Mouse (Mus musculus): ENCODE measurements around the gene Rhbdf2. TPM values are rescaled to one million over a fixed set of nuclear protein-coding genes. Genes with fewer than 3 reads are reported as not detected.

Rhbdf2 gene
- polyA plus RNA-seq, 1 experiment from 2014 or later, result 0.77 TPM

GRCm38 (mm10) chr11:116657311-116658223 is 30.7 kb upstream of the Rhbdf2 start:
- Histone ChIP-seq H3K9ac (replicated peaks) (peak overlapping the region; percentile 61), H3K4me2 (replicated peaks) (peak overlapping the region; percentile 53), H3K9me3 (no peaks in the 10 kb centered on the region), H3K4me3 (replicated peaks) (peak overlapping the region; percentile 28), H3K27me3 (peaks cover 32% of the 10 kb centered on the region), H3K27ac (peak overlapping the region; percentile 84), H3K36me3 (no peaks in the 10 kb centered on the region), H3K4me1 (replicated peaks) (peaks cover 71% of the 10 kb centered on the region)
- 11% methylated on average over 22 of the region's 22 CpGs for WGBS
- peak; percentile 79 for ATAC-seq

DNA sequence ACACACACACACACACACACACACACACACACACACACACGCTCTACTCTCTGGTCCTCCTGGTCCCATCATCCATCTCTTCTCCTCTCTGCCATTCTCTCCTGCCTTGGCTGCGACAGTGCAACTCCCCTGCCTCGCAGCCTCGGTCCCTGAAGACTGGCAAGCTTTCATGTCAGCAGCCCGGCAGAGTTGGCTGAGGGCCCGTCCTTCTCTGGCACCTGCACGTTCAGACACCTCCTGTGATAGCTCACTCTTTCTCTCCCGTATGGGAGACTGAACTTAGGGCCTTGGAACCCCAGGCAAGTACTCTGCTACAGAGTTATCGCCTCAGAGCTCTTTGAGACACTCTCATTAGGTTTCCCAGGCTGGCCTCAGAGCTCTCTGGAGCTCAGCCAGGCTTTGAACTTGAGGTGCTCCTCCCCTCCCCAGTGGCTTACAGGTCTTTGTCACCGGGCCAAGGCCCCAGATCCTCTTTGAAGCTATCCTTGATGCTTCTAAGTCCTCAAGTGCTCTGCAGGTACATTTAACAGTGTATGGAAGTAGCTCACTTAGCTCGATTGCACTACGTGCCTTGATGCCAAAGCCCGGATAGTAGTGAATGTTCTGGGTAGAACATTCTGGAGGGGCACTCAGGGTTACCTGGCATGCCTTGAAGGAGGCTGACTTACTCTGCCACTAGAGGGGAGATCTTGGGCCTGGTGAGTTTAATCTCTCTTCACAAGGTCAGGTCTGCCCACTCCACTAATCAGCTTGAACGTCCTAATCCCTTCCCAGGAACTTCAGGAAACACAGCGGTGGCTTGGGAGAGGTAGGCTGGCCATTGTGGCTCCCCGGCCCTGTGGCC is 29.8 kb upstream of the Rhbdf2 start:
- Histone ChIP-seq H3K36me3 (no peaks in the 10 kb centered on the region), H3K4me2 (replicated peaks) (peak overlapping the region; percentile 53), H3K4me3 (replicated peaks) (no peak overlapping the region), H3K9ac (replicated peaks) (no peak overlapping the region), H3K27ac (peak overlapping the region; percentile 1; the same call in 1 of the 2 replicates), H3K9me3 (no peaks in the 10 kb centered on the region), H3K27me3 (peaks cover 42% of the 10 kb centered on the region), H3K4me1 (replicated peaks) (peaks cover 64% of the 10 kb centered on the region)
- no peak for ATAC-seq
- 68% methylated on average over 16 of the region's 16 CpGs for WGBS

DNA sequence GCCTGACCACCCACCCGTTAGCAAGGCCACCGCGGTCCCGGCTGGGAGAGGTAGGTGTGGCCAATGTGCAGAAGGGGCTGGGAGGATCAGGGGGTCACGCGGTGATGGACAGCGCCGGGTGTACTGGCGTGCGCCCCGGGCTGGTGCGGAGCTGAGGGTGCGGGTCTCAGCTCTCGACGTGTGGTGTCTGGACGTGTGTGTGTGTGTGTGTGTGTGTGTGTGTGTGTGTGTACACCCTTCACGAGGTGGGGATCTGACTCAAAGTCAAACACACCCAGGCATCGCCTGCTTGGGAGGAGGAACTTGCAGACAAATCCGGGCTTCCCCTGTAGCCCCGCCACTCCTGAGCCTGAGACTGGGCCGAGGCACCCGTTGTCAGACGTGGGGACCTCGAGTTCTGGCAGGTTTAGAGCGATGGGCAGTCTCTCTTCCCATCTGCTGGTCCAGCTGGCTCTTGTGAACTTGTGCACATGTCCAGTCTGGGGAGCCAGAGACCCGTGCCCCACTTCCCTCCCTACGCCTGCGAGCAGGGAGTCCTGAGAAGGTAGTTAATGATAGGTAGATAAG is 27.5 kb upstream of the Rhbdf2 start, which contains the start of gene Cygb:
TSS of gene Cygb (minus strand) at position 59 of the 567 bp plus-strand sequence.
- no peaks in the 10 kb centered on the region for H3K36me3 ChIP-seq
- H3K9ac ChIP-seq (replicated peaks), result peak within 1 kb of the TSS; percentile 76
- peak; percentile 29 for ATAC-seq
- peak within 1 kb of the TSS; percentile 91 for H3K4me2 ChIP-seq (replicated peaks)
- no peaks in the 10 kb centered on the region for H3K9me3 ChIP-seq
- H3K4me3 ChIP-seq (replicated peaks), result peak within 1 kb of the TSS; percentile 55
- no peak within 1 kb of the TSS; the same call in 1 of the 2 replicates for H3K27ac ChIP-seq
- 8% methylated on average over 28 of the region's 28 CpGs for WGBS
- H3K27me3 ChIP-seq, result peaks cover 55% of the 10 kb centered on the region
- H3K4me1 ChIP-seq (replicated peaks), result peaks cover 47% of the 10 kb centered on the region

GRCm38 (mm10) chr11:116653709-116654221 is 26.9 kb upstream of the Rhbdf2 start:
- H3K4me3 ChIP-seq (replicated peaks), result peak overlapping the region; percentile 55
- H3K4me2 ChIP-seq (replicated peaks), result peak overlapping the region; percentile 91
- no peaks in the 10 kb centered on the region for H3K36me3 ChIP-seq
- ATAC-seq, result 0 out of 2 replicates have a peak, but pooled peaks have one; percentile 25
- H3K4me1 ChIP-seq (replicated peaks), result peaks cover 47% of the 10 kb centered on the region
- no peak overlapping the region; the same call in 1 of the 2 replicates for H3K27ac ChIP-seq
- under 1% methylated on average over 46 of the region's 47 CpGs for WGBS
- no peaks in the 10 kb centered on the region for H3K9me3 ChIP-seq
- H3K27me3 ChIP-seq, result peaks cover 58% of the 10 kb centered on the region
- H3K9ac ChIP-seq (replicated peaks), result peak overlapping the region; percentile 76

GRCm38 (mm10) chr11:116653234-116653633 is 26.4 kb upstream of the Rhbdf2 start, which contains the start of gene Prcd:
Gene Prcd, plus strand, starts transcription at chr11:116653534.
- Histone ChIP-seq H3K9ac (replicated peaks) (peak within 1 kb of the TSS; percentile 76), H3K27me3 (peaks cover 63% of the 10 kb centered on the region), H3K4me3 (replicated peaks) (peak within 1 kb of the TSS; percentile 55), H3K4me1 (replicated peaks) (peaks cover 45% of the 10 kb centered on the region), H3K9me3 (no peaks in the 10 kb centered on the region), H3K27ac (no peak within 1 kb of the TSS; the same call in 1 of the 2 replicates), H3K4me2 (replicated peaks) (peak within 1 kb of the TSS; percentile 91), H3K36me3 (no peaks in the 10 kb centered on the region)
- 3% methylated on average over 9 of the region's 10 CpGs for WGBS
- no peak for ATAC-seq

DNA sequence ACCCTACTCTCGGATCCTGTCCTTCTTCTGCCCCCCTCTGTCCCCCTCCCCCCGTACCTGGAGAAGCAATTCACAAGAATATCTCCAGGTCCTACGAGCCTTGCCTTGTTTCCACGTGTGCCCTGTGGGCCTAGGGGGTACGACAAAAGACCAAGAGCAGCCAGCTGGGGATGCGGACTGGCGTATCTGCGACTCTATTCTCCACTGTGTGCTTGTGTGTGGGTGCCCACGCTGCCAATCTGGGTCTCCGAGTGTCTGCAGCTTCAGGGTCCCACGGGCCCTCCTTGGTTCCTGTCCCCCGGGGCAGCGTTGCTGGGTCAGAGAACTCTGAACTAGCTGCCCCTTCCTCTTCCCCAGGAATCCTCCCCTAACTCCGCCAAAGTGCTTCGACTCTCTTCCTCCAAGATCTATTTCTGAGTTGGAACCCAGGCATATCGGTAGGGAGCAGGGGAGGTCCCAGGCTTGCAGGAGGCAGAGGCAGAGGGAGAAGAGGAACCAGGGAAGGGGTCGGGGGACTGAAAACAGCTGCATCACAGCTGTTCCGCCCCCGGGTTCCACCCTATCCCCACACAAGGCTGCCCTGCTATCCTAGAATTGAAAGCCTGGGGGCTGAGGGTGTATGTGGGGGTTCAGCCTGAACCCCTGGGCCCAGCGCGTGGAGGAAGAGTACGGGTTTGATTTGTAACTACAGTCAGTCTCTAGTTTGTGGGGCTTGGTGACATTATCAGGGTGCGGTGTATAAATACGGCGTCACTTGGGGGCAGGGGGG is 25.7 kb upstream of the Rhbdf2 start:
- no peak for ATAC-seq
- Histone ChIP-seq H3K4me2 (replicated peaks) (peak overlapping the region; percentile 91), H3K36me3 (no peaks in the 10 kb centered on the region), H3K27ac (no peak overlapping the region), H3K9ac (replicated peaks) (no peak overlapping the region), H3K4me3 (replicated peaks) (peak overlapping the region; percentile 55), H3K4me1 (replicated peaks) (peaks cover 38% of the 10 kb centered on the region), H3K9me3 (no peaks in the 10 kb centered on the region), H3K27me3 (peaks cover 65% of the 10 kb centered on the region)
- WGBS, result 61% methylated on average over 25 of the region's 25 CpGs

- H3K9ac ChIP-seq (replicated peaks), result no peak overlapping the region
- WGBS, result 89% methylated on average over 8 of the region's 8 CpGs
- no peak overlapping the region for H3K27ac ChIP-seq
- no peak overlapping the region for H3K4me2 ChIP-seq (replicated peaks)
- H3K4me1 ChIP-seq (replicated peaks), result peaks cover 27% of the 10 kb centered on the region
- no peaks in the 10 kb centered on the region for H3K9me3 ChIP-seq
- no peaks in the 10 kb centered on the region for H3K36me3 ChIP-seq
- H3K4me3 ChIP-seq (replicated peaks), result no peak overlapping the region
- ATAC-seq, result no peak
- peaks cover 61% of the 10 kb centered on the region for H3K27me3 ChIP-seq
Measured at GRCm38 (mm10) chr11:116651339-116651738, 24.5 kb upstream of the Rhbdf2 start.

DNA sequence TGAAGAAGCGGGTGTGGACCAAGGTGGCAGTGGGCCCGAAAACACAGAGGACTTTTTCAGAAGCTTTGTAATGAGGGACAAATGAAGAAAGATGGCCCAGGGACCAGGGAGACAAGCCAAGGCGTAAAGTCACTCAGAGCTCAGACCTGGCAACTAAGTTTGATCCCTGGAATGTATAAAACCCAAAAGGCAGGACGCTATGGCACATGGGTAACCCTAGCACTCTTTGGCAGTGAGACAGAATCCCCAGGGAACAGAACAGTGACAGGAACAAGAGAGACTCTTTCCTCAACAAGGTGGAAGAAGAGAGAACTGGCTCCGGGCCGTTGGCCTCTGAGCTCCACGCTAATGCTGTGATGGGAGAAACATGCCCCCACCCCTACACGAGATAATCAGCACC is 24.0 kb upstream of the Rhbdf2 start:
- H3K9me3 ChIP-seq, result no peaks in the 10 kb centered on the region
- peaks cover 63% of the 10 kb centered on the region for H3K27me3 ChIP-seq
- no peak overlapping the region for H3K4me2 ChIP-seq (replicated peaks)
- no peak overlapping the region for H3K4me3 ChIP-seq (replicated peaks)
- H3K36me3 ChIP-seq, result no peaks in the 10 kb centered on the region
- ATAC-seq, result no peak
- peaks cover 25% of the 10 kb centered on the region for H3K4me1 ChIP-seq (replicated peaks)
- H3K27ac ChIP-seq, result no peak overlapping the region
- WGBS, result 86% methylated on average over 8 of the region's 8 CpGs
- H3K9ac ChIP-seq (replicated peaks), result no peak overlapping the region

- H3K4me2 ChIP-seq (replicated peaks), result no peak overlapping the region
- no peaks in the 10 kb centered on the region for H3K36me3 ChIP-seq
- H3K27ac ChIP-seq, result no peak overlapping the region
- no peak for ATAC-seq
- H3K9ac ChIP-seq (replicated peaks), result no peak overlapping the region
- peaks cover 25% of the 10 kb centered on the region for H3K4me1 ChIP-seq (replicated peaks)
- H3K9me3 ChIP-seq, result no peaks in the 10 kb centered on the region
- H3K4me3 ChIP-seq (replicated peaks), result no peak overlapping the region
- 93% methylated on average over 13 of the region's 13 CpGs for WGBS
- peaks cover 60% of the 10 kb centered on the region for H3K27me3 ChIP-seq
Measured at GRCm38 (mm10) chr11:116649711-116650337, 23.0 kb upstream of the Rhbdf2 start.

GRCm38 (mm10) chr11:116648976-116649375 is 22.2 kb upstream of the Rhbdf2 start:
- no peak overlapping the region for H3K9ac ChIP-seq (replicated peaks)
- H3K4me1 ChIP-seq (replicated peaks), result peaks cover 28% of the 10 kb centered on the region
- no peak for ATAC-seq
- H3K4me2 ChIP-seq (replicated peaks), result no peak overlapping the region
- H3K36me3 ChIP-seq, result no peaks in the 10 kb centered on the region
- 72% methylated on average over 10 of the region's 10 CpGs for WGBS
- no peaks in the 10 kb centered on the region for H3K9me3 ChIP-seq
- no peak overlapping the region for H3K27ac ChIP-seq
- peaks cover 52% of the 10 kb centered on the region for H3K27me3 ChIP-seq
- no peak overlapping the region for H3K4me3 ChIP-seq (replicated peaks)
